Mouse (Mus musculus) cerebellum, adult 2 months (tissue): ENCODE measurements at regions not wholly inside any gene's neighbourhood (a gene's known extent, or its start where the extent isn't known, plus 50 kb on each side); places are given as distances from the start of the nearest gene placed in this dataset.

Experiments used
- CTCF ChIP-seq: fragments of 200-500 bp; IDR thresholded peaks from 2 replicates; pipeline ENCODE4 v1.5.1; 2011; ENCODE audit warnings: low read depth, mild to moderate bottlenecking, control low read depth, low read length, moderate library complexity, borderline replicate concordance; ENCODE audit not compliant: insufficient read depth
- POLR2A ChIP-seq: fragments of 200-500 bp; IDR thresholded peaks from 2 replicates; pipeline ENCODE4 v1.6.1; 2011; ENCODE audit warnings: low read length, control low read depth, borderline replicate concordance; ENCODE audit not compliant: insufficient read depth

GRCm38 (mm10) chr4:83950809-83951409, 425.6 kb downstream of the Ccdc171 start:
- TF ChIP-seq CTCF (no peak), POLR2A (no peak)
